Mouse (Mus musculus) megakaryocyte, embryonic 14.5 days (primary cell): ENCODE measurements around the gene Rsad2. TPM values are rescaled to one million over a fixed set of nuclear protein-coding genes. Genes with fewer than 3 reads are reported as not detected.
A peak's percentile ranks its signal among the peaks of the same experiment; 100 is the strongest.
"Not testable (repeated sequence)": the region's sequence is repeated elsewhere in the genome, so short reads cannot be mapped to it uniquely, and the experiment has no call there.

Experiments used
- H3K27me3 ChIP-seq: replicated peaks from 2 replicates; pipeline ENCODE3; 2012; ENCODE audit warnings: inconsistent platforms
- H3K36me3 ChIP-seq: replicated peaks from 2 replicates; pipeline ENCODE3; 2012; ENCODE audit warnings: low read length, inconsistent platforms, mixed read lengths
- H3K4me1 ChIP-seq: 2 replicates; pipeline ENCODE4 v1.6.1; 2012; ENCODE audit warnings: inconsistent platforms
- H3K4me3 ChIP-seq: replicated peaks from 2 replicates; pipeline ENCODE3; 2012; ENCODE audit warnings: moderate library complexity, mild to moderate bottlenecking, inconsistent platforms
- H3K9me3 ChIP-seq: 2 replicates; pipeline ENCODE4 v1.6.1; 2012; ENCODE audit warnings: inconsistent platforms
- FLI1 ChIP-seq: IDR thresholded peaks from 2 replicates; pipeline ENCODE4 v1.6.1; 2012; ENCODE audit warnings: low read length, inconsistent platforms, mixed read lengths
- GATA1 ChIP-seq: IDR thresholded peaks from 3 replicates; pipeline ENCODE4 v1.6.1; 2012; ENCODE audit warnings: mixed read lengths, low read length, inconsistent platforms, borderline replicate concordance
- polyA plus RNA-seq: library from polyadenylated mRNA; stranded (reverse); fragments of >175 nt; gene quantifications from 2 replicates; pipeline ENCODE4 v1.2.3, GENCODE M21; 2012; ENCODE audit warnings: low replicate concordance; ENCODE audit not compliant: insufficient read depth

Gene Rsad2
- polyA plus RNA-seq, 1 experiment = 2.5 TPM

GRCm38 (mm10) chr12:26446377-26447045, 9.7 kb downstream of the Rsad2 start:
- Histone ChIP-seq H3K4me1 (peaks cover 19% of the 10 kb centered on the region), H3K27me3 (peaks cover 2% of the 10 kb centered on the region), H3K9me3 (no peaks in the 10 kb centered on the region), H3K4me3 (no peak overlapping the region), H3K36me3 (peaks cover 39% of the 10 kb centered on the region)
- TF ChIP-seq GATA1 = no peak
- no peak for TF ChIP-seq FLI1

- TF ChIP-seq FLI1 (no peak), GATA1 (no peak)
- Histone ChIP-seq H3K36me3 (peaks cover 31% of the 10 kb centered on the region), H3K9me3 (no peaks in the 10 kb centered on the region), H3K4me1 (peaks cover 14% of the 10 kb centered on the region), H3K27me3 (peaks cover 2% of the 10 kb centered on the region), H3K4me3 (no peak overlapping the region)
Measured at GRCm38 (mm10) chr12:26444511-26444910, 11.7 kb downstream of the Rsad2 start.

- Histone ChIP-seq H3K4me1 (peaks cover 16% of the 10 kb centered on the region), H3K27me3 (peaks cover 4% of the 10 kb centered on the region), H3K36me3 (peaks cover 27% of the 10 kb centered on the region), H3K9me3 (no peaks in the 10 kb centered on the region), H3K4me3 (no peak overlapping the region)
- TF ChIP-seq GATA1 (no peak), FLI1 (no peak)
Measured at GRCm38 (mm10) chr12:26444054-26444453, 12.2 kb downstream of the Rsad2 start.

GRCm38 (mm10) chr12:26439366-26439765, 16.9 kb downstream of the Rsad2 start:
- Histone ChIP-seq H3K36me3 (no peaks in the 10 kb centered on the region), H3K4me3 (no peak overlapping the region), H3K4me1 (peaks cover 3% of the 10 kb centered on the region), H3K27me3 (peaks cover 7% of the 10 kb centered on the region), H3K9me3 (no peaks in the 10 kb centered on the region)
- TF ChIP-seq GATA1 (no peak), FLI1 (no peak)

GRCm38 (mm10) chr12:26437950-26438349, 18.3 kb downstream of the Rsad2 start:
- Histone ChIP-seq H3K36me3 (no peaks in the 10 kb centered on the region), H3K4me3 (no peak overlapping the region), H3K9me3 (no peaks in the 10 kb centered on the region), H3K27me3 (peaks cover 7% of the 10 kb centered on the region), H3K4me1 (peaks cover 3% of the 10 kb centered on the region; the same call in 1 of the 2 replicates)
- TF ChIP-seq FLI1 (no peak), GATA1 (no peak)

- TF ChIP-seq GATA1 (no peak), FLI1 (no peak)
- H3K4me1 ChIP-seq = peaks cover 3% of the 10 kb centered on the region; the same call in 1 of the 2 replicates
- no peaks in the 10 kb centered on the region for H3K9me3 ChIP-seq
Measured at GRCm38 (mm10) chr12:26436334-26436733, 19.9 kb downstream of the Rsad2 start.

GRCm38 (mm10) chr12:26428771-26429170, 27.5 kb downstream of the Rsad2 start:
- H3K36me3 ChIP-seq, H3K9me3 ChIP-seq, H3K27me3 ChIP-seq, H3K4me1 ChIP-seq: not testable (repeated sequence)
- peak overlapping the region; percentile 0 for H3K4me3 ChIP-seq

More at GRCm38 (mm10) chr12:26436334-26436733, 19.9 kb downstream of the Rsad2 start:
- H3K4me3 ChIP-seq = no peak overlapping the region
- no peaks in the 10 kb centered on the region for H3K36me3 ChIP-seq
- H3K27me3 ChIP-seq = peaks cover 6% of the 10 kb centered on the region

GRCm38 (mm10) chr12:26424841-26425240, 31.4 kb downstream of the Rsad2 start:
- Histone ChIP-seq H3K4me3 (no peak overlapping the region), H3K36me3 (no peaks in the 10 kb centered on the region), H3K27me3 (peaks cover 10% of the 10 kb centered on the region), H3K9me3 (peaks cover 4% of the 10 kb centered on the region; the same call in 1 of the 2 replicates), H3K4me1 (no peaks in the 10 kb centered on the region)
- no peak for TF ChIP-seq FLI1
- no peak for TF ChIP-seq GATA1

GRCm38 (mm10) chr12:26418322-26418721, 37.9 kb downstream of the Rsad2 start:
- Histone ChIP-seq H3K4me3 (no peak overlapping the region), H3K4me1 (peaks cover 13% of the 10 kb centered on the region), H3K36me3 (no peaks in the 10 kb centered on the region), H3K27me3 (peaks cover 27% of the 10 kb centered on the region), H3K9me3 (no peaks in the 10 kb centered on the region)
- TF ChIP-seq FLI1 (no peak), GATA1 (no peak)

GRCm38 (mm10) chr12:26416636-26417295, 39.5 kb downstream of the Rsad2 start:
- no peak overlapping the region for H3K4me3 ChIP-seq
- TF ChIP-seq FLI1 (no peak), GATA1 (no peak)
- peaks cover 38% of the 10 kb centered on the region for H3K27me3 ChIP-seq
- H3K4me1 ChIP-seq = peaks cover 13% of the 10 kb centered on the region
- H3K9me3 ChIP-seq = no peaks in the 10 kb centered on the region
- no peaks in the 10 kb centered on the region for H3K36me3 ChIP-seq
